ENCODE assay signal across 8 mouse cellular contexts in genomic region chr3:88364337-88364736, GRCm38 (mm10). TPM values are rescaled to one million over a fixed set of nuclear protein-coding genes. Genes with fewer than 3 reads are reported as not detected.
DNase-seq lines count a peak whose midpoint lies in the region; ATAC-seq and TF ChIP-seq lines count a peak whose summit lies in the region.

Gene Paqr6 (plus strand): TSS chr3:88364584.

- peak within 1 kb of the TSS; percentile 40 for H3K27ac ChIP-seq in cerebellum, adult 2 months (ENCODE audit: insufficient read depth, low read length)
- H3K27ac ChIP-seq in heart, adult 2 months, result no peak within 1 kb of the TSS
- no peak within 1 kb of the TSS for H3K27ac ChIP-seq in kidney, adult 2 months (ENCODE audit: insufficient read depth, low read depth, low read length)
- peak within 1 kb of the TSS; percentile 89 for H3K27ac ChIP-seq in liver, embryonic 14.5 days

- TF ChIP-seq CTCF in cerebellum, adult 2 months (IDR thresholded peaks at IDR 0.05; ENCODE audit: borderline replicate concordance, insufficient read depth, low read depth, low read length), result no peak
- no peak for TF ChIP-seq CTCF in heart, adult 2 months (IDR thresholded peaks at IDR 0.05)
- TF ChIP-seq CTCF in kidney, adult 2 months (conservative IDR thresholded peaks at IDR 0.05; ENCODE audit: insufficient read depth, insufficient read length, low read depth, low read length), result no peak
- TF ChIP-seq CTCF in liver, embryonic 14.5 days (IDR thresholded peaks at IDR 0.05; ENCODE audit: low read depth), result no peak

- no peaks in the 10 kb centered on the region for H3K36me3 ChIP-seq in heart, adult 2 months (ENCODE audit: control insufficient read depth, insufficient read depth, low read length)
- peaks cover 2% of the 10 kb centered on the region; the same call in 1 of the 2 replicates for H3K36me3 ChIP-seq in kidney, adult 2 months (ENCODE audit: control insufficient read depth, insufficient read depth, low read length)
- H3K36me3 ChIP-seq in liver, embryonic 14.5 days (replicated peaks; ENCODE audit: control insufficient read depth, insufficient read depth, low read depth), result peaks cover 32% of the 10 kb centered on the region

- no peaks in the 10 kb centered on the region for H3K27me3 ChIP-seq in cerebellum, adult 2 months (ENCODE audit: control insufficient read depth, insufficient read depth, low read length)
- no peaks in the 10 kb centered on the region for H3K27me3 ChIP-seq in heart, adult 2 months (ENCODE audit: control insufficient read depth, insufficient read depth, low read length)
- H3K27me3 ChIP-seq in kidney, adult 2 months (replicated peaks; ENCODE audit: control insufficient read depth, insufficient read depth, low read length), result no peaks in the 10 kb centered on the region
- peaks cover 17% of the 10 kb centered on the region for H3K27me3 ChIP-seq in liver, embryonic 14.5 days (ENCODE audit: control insufficient read depth, insufficient read depth, low read length)

- no peaks in the 10 kb centered on the region for H3K4me1 ChIP-seq in cerebellum, adult 2 months (ENCODE audit: control insufficient read depth, insufficient read depth, low read length)
- H3K4me1 ChIP-seq in heart, adult 2 months (ENCODE audit: control insufficient read depth, insufficient read depth, low read length), result peaks cover 2% of the 10 kb centered on the region; the same call in 1 of the 2 replicates
- H3K4me1 ChIP-seq in kidney, adult 2 months (ENCODE audit: control insufficient read depth, insufficient read depth, low read length), result no peaks in the 10 kb centered on the region
- H3K4me1 ChIP-seq in liver, embryonic 14.5 days (replicated peaks; ENCODE audit: control insufficient read depth in 2 of 2, insufficient read depth in 2 of 2, low read length in 1 of 2), result peaks cover 32 to 37% of the 10 kb centered on the region in 2 experiments

- peak; percentile 43 to 47 for DNase-seq in cerebellum, adult 2 months
- no peak for DNase-seq in cerebellum, adult 11 months
- DNase-seq in embryo, embryonic 10 days (ENCODE audit: low spot score), result peak; percentile 83
- peak; percentile 67 to 75 for DNase-seq in heart, adult 2 months
- peak; percentile 77 for DNase-seq in kidney, adult 2 months
- DNase-seq in liver, embryonic 14.5 days (ENCODE audit: low read depth in 3 of 3, low spot score in 3 of 3), result peak; percentile 69 to 76 (median 70)
- DNase-seq in ovary, postnatal 36 days (ENCODE audit: low spot score), result peak; percentile 81
- no peak for DNase-seq in B cell, adult 2 months

- 5% methylated on average over 16 of the region's 16 CpGs for WGBS in cerebellum, adult 2 months
- 8% methylated on average over 16 of the region's 16 CpGs for WGBS in heart, adult 2 months
- WGBS in kidney, adult 2 months, result 9% methylated on average over 16 of the region's 16 CpGs
- WGBS in liver, embryonic 14.5 days (ENCODE audit: insufficient replicate concordance), result 3% methylated on average over 16 of the region's 16 CpGs

- peak; percentile 67 for ATAC-seq in liver, embryonic 14.5 days (ENCODE audit: insufficient read depth)

- no peaks in the 10 kb centered on the region for H3K79me2 ChIP-seq in heart, adult 2 months (replicated peaks; ENCODE audit: control insufficient read depth, insufficient read depth, low read length)

- TF ChIP-seq EP300 in heart, adult 2 months (IDR thresholded peaks at IDR 0.05; ENCODE audit: insufficient read depth, low read depth, low read length), result no peak
- no peak for TF ChIP-seq EP300 in liver, embryonic 14.5 days (IDR thresholded peaks at IDR 0.05; ENCODE audit: low read depth)

- intact Hi-C loops in heart, adult 2 months (cut with DNase I), result no loop called here

- peak within 1 kb of the TSS; percentile 13 for H3K4me3 ChIP-seq in cerebellum, adult 2 months (replicated peaks; ENCODE audit: insufficient read depth, low read depth, low read length)
- H3K4me3 ChIP-seq in heart, adult 2 months, result no peak within 1 kb of the TSS; the same call in 1 of the 2 replicates
- H3K4me3 ChIP-seq in kidney, adult 2 months (ENCODE audit: insufficient read depth, low read depth, low read length), result no peak within 1 kb of the TSS
- peak within 1 kb of the TSS; percentile 54 to 58 for H3K4me3 ChIP-seq in liver, embryonic 14.5 days (ENCODE audit: insufficient read depth in 1 of 2, low read depth in 2 of 2, low read length in 2 of 2)

- H3K9ac ChIP-seq in heart, adult 2 months (ENCODE audit: low read depth, low read length), result no peak within 1 kb of the TSS
- H3K9ac ChIP-seq in liver, embryonic 14.5 days (replicated peaks), result peak within 1 kb of the TSS; percentile 52

- no peak for TF ChIP-seq POLR2A in cerebellum, adult 2 months (IDR thresholded peaks at IDR 0.05; ENCODE audit: borderline replicate concordance, insufficient read depth, low read length)
- TF ChIP-seq POLR2A in heart, adult 2 months (IDR thresholded peaks at IDR 0.05; ENCODE audit: insufficient read depth, low read depth, low read length), result no peak
- TF ChIP-seq POLR2A in kidney, adult 2 months (IDR thresholded peaks at IDR 0.05; ENCODE audit: low read depth, low read length), result no peak

- H3K4me2 ChIP-seq in liver, embryonic 14.5 days (ENCODE audit: low read depth), result peak within 1 kb of the TSS; percentile 73

- H3K9me3 ChIP-seq in liver, embryonic 14.5 days (ENCODE audit: control insufficient read depth, low read length), result no peaks in the 10 kb centered on the region

RNA-seq across cellular contexts. Expression of gene Paqr6, which starts in this region (rescaled TPM):
- 74.2 and 81.5 TPM in 2 replicates for polyA plus RNA-seq in cerebellum, adult 2 months (2012; rRNA removed)
- under 1 TPM; 0.44 to 0.57 TPM for total RNA-seq in heart, adult 2 months (2021)
- polyA plus RNA-seq in heart, adult 2 months (2012; rRNA removed), result 5.0 and 7.5 TPM in 2 replicates
- 3.6 and 5.9 TPM in 2 replicates for polyA plus RNA-seq in kidney, adult 2 months (2012; rRNA removed)
- 7.8 and 8.7 TPM in 2 replicates for polyA plus RNA-seq in liver, embryonic 14.5 days (2012; rRNA removed)
- 4.1 and 6.6 TPM in 2 replicates for polyA plus RNA-seq in liver, embryonic 14.5 days (2014; fragmentation: Nextera tagmentation; extraction: Ambion mirVana)

Comparison
In these comparisons a context has a peak if more than half of its experiments do, and no peak if none do; other contexts are left out.
1. DNase-seq: peak in cerebellum, adult 2 months (2 of 2), embryo, embryonic 10 days (single experiment), heart, adult 2 months (2 of 2), kidney, adult 2 months (single experiment), liver, embryonic 14.5 days (3 of 3) and ovary, postnatal 36 days (single experiment); none in cerebellum, adult 11 months (single experiment) and B cell, adult 2 months (0 of 2).
2. H3K27ac ChIP-seq: peak in cerebellum, adult 2 months (single experiment) and liver, embryonic 14.5 days (single experiment); none in heart, adult 2 months (single experiment) and kidney, adult 2 months (single experiment).
3. H3K4me3 ChIP-seq: peak in cerebellum, adult 2 months (single experiment) and liver, embryonic 14.5 days (2 of 2); none in heart, adult 2 months (single experiment) and kidney, adult 2 months (single experiment).